ENCODE assay signal across 16 mouse cellular contexts in genomic region chr15:87122656-87123055, GRCm38 (mm10).
"Had no signal": no experiment of that assay in that cellular context is flagged by ENCODE, and none has a peak within 500 bp of the region (broad histone marks: within the 10 kb centered on the region; RNA-seq: fewer than 3 reads in every experiment).

No protein-coding gene starts in this region.

- H3K27ac ChIP-seq: kidney, postnatal 0 days; layer of hippocampus, adult 2 months; limb, embryonic 12.5 days; limb, embryonic 15.5 days; liver, embryonic 14.5 days; lung, embryonic 15.5 days; midbrain, embryonic 10.5 days; midbrain, embryonic 13.5 days had no signal

- H3K36me3 ChIP-seq: limb, embryonic 12.5 days; limb, embryonic 15.5 days; lung, embryonic 15.5 days; midbrain, embryonic 10.5 days; midbrain, embryonic 13.5 days had no signal

- H3K4me3 ChIP-seq: layer of hippocampus, adult 2 months; limb, embryonic 12.5 days; limb, embryonic 15.5 days; lung, embryonic 15.5 days; megakaryocyte, embryonic 14.5 days; midbrain, embryonic 10.5 days; midbrain, embryonic 13.5 days had no signal

- DNase-seq: kidney, postnatal 25 days; layer of hippocampus, adult 9-11 months; lung, adult 18-20 months; lung, postnatal 10 days; lung, postnatal 36 days; thymus, adult 18-20 months; thymus, postnatal 36 days had no signal

- H3K27me3 ChIP-seq: limb, embryonic 12.5 days; limb, embryonic 15.5 days; lung, embryonic 15.5 days; megakaryocyte, embryonic 14.5 days; midbrain, embryonic 13.5 days had no signal

- H3K9me3 ChIP-seq: limb, embryonic 12.5 days; limb, embryonic 15.5 days; lung, embryonic 15.5 days; midbrain, embryonic 10.5 days; midbrain, embryonic 13.5 days had no signal

- H3K4me1 ChIP-seq: limb, embryonic 12.5 days; limb, embryonic 15.5 days; lung, embryonic 15.5 days; megakaryocyte, embryonic 14.5 days; midbrain, embryonic 10.5 days; midbrain, embryonic 13.5 days had no signal
